Mouse (Mus musculus) gastrocnemius, postnatal 14 days (tissue): ENCODE results near the gene Mthfr. TPM values are rescaled to one million over a fixed set of nuclear protein-coding genes. Genes with fewer than 3 reads are reported as not detected.

Source experiments
- DNase-seq: peaks from one replicate; pipeline ENCODE4 v3.0.0; 2021; ENCODE audit warnings: mixed read lengths
- intact Hi-C: fragments of 180-260 bp; cut with DNase I; formaldehyde crosslinking; loops from one replicate; pipeline ENCODE4 v1.15.1; 2025; ENCODE audit warnings: low total_unique reads
- total RNA-seq, 2 experiments: library from RNA; stranded (reverse); gene quantifications; 2 replicates each; pipeline ENCODE4 v1.2.3; 2021

Mthfr gene
- total RNA-seq, 2 experiments from 2014 or later: 12.0 to 12.3 TPM

GRCm38 (mm10) chr4:148083176-148083899 is 44.5 kb downstream of the Mthfr start:
- intact Hi-C loops: no loop called here
- DNase-seq: peak; percentile 59

GRCm38 (mm10) chr4:148084261-148084714 is 45.4 kb downstream of the Mthfr start:
- intact Hi-C loops: no loop called here

GRCm38 (mm10) chr4:148085131-148085906 is 46.4 kb downstream of the Mthfr start:
- DNase-seq: no peak
- intact Hi-C loops: no loop called here

More at GRCm38 (mm10) chr4:148084261-148084714, 45.4 kb downstream of the Mthfr start:
- DNase-seq: peak; percentile 76

- intact Hi-C loops: no loop called here
- DNase-seq: no peak
Measured at GRCm38 (mm10) chr4:148085907-148086305, 47.0 kb downstream of the Mthfr start.

GRCm38 (mm10) chr4:148087091-148087906 is 48.4 kb downstream of the Mthfr start:
- intact Hi-C loops: no loop called here
- peak; percentile 53 for DNase-seq

GRCm38 (mm10) chr4:148087907-148088527 is 49.1 kb downstream of the Mthfr start, which contains the start of gene Agtrap:
Gene Agtrap (minus strand): TSS chr4:148088031.
- intact Hi-C loops: no loop called here

GRCm38 (mm10) chr4:148089166-148089565 is 50.3 kb downstream of the Mthfr start:
- intact Hi-C loops: no loop called here
- DNase-seq: no peak

More at GRCm38 (mm10) chr4:148087907-148088527, 49.1 kb downstream of the Mthfr start, which contains the start of gene Agtrap:
- peak; percentile 96 for DNase-seq

- intact Hi-C loops: no loop called here
- DNase-seq: no peak
Measured at GRCm38 (mm10) chr4:148091181-148091580, 52.3 kb downstream of the Mthfr start.

- intact Hi-C loops: no loop called here
- no peak for DNase-seq
Measured at GRCm38 (mm10) chr4:148092551-148093271, 53.8 kb downstream of the Mthfr start.

GRCm38 (mm10) chr4:148094161-148094560 is 55.3 kb downstream of the Mthfr start:
- intact Hi-C loops: no loop called here
- no peak for DNase-seq

GRCm38 (mm10) chr4:148095081-148095480 is 56.2 kb downstream of the Mthfr start:
- intact Hi-C loops: no loop called here
- DNase-seq: no peak

GRCm38 (mm10) chr4:148097936-148098335 is 59.1 kb downstream of the Mthfr start:
- DNase-seq: no peak
- intact Hi-C loops: no loop called here

GRCm38 (mm10) chr4:148098666-148099065 is 59.8 kb downstream of the Mthfr start:
- intact Hi-C loops: no loop called here
- DNase-seq: no peak

- peak; percentile 61 for DNase-seq
- intact Hi-C loops: loop anchor here (10.0 kb wide), 1 partner anchor 333 kb away; no protein-coding TSS in a partner anchor
Measured at GRCm38 (mm10) chr4:148101801-148102527, 63.1 kb downstream of the Mthfr start.

GRCm38 (mm10) chr4:148104146-148104545 is 65.3 kb downstream of the Mthfr start:
- DNase-seq: no peak
- intact Hi-C loops: loop anchor here (10.0 kb wide), 1 partner anchor 331 kb away; no protein-coding TSS in a partner anchor

GRCm38 (mm10) chr4:148107621-148108291 is 68.9 kb downstream of the Mthfr start:
- intact Hi-C loops: loop anchor here (10.0 kb wide), 1 partner anchor 327 kb away; no protein-coding TSS in a partner anchor
- peak; percentile 42 for DNase-seq

GRCm38 (mm10) chr4:148108565-148109100 is 69.8 kb downstream of the Mthfr start:
- intact Hi-C loops: loop anchor here (10.0 kb wide), 1 partner anchor 326 kb away; no protein-coding TSS in a partner anchor
- DNase-seq: no peak
